Mouse (Mus musculus): ENCODE data around the gene Rgs14. TPM values are rescaled to one million over a fixed set of nuclear protein-coding genes. Genes with fewer than 3 reads are reported as not detected.

Gene Rgs14
- polyA plus RNA-seq, 1 experiment from 2014 or later, result 0.62 TPM

- H3K9me3 ChIP-seq (replicated peaks; ENCODE audit: control insufficient read depth, low read length, poor library complexity, severe bottlenecking), result no peaks in the 10 kb centered on the region
- H3K36me3 ChIP-seq (ENCODE audit: control insufficient read depth, insufficient read depth, low read length), result no peaks in the 10 kb centered on the region
- no peak within 1 kb of the TSS for H3K4me3 ChIP-seq (ENCODE audit: low read depth, low read length)
- H3K27ac ChIP-seq (ENCODE audit: low read length), result no peak within 1 kb of the TSS
- H3K27me3 ChIP-seq (ENCODE audit: control insufficient read depth, insufficient read depth, low read depth, low read length), result no peaks in the 10 kb centered on the region
- no peak within 1 kb of the TSS for H3K9ac ChIP-seq (ENCODE audit: low read depth, low read length)
- no peak within 1 kb of the TSS for H3K4me2 ChIP-seq (ENCODE audit: low read length)
- H3K4me1 ChIP-seq (ENCODE audit: control insufficient read depth, insufficient read depth, low read length), result no peaks in the 10 kb centered on the region
- WGBS, result 80% methylated on average over 1 of the region's 1 CpGs
- ATAC-seq, result no peak
These were observed 28.6 kb downstream of the Rgs14 start, which contains the start of gene Slc34a1 for GRCm38 (mm10) chr13:55398088-55398487. TSS of gene Slc34a1 (plus strand) at chr13:55398187.

GRCm38 (mm10) chr13:55399300-55400038, 29.9 kb downstream of the Rgs14 start:
- Histone ChIP-seq H3K9ac (ENCODE audit: low read depth, low read length) (no peak overlapping the region), H3K4me1 (ENCODE audit: control insufficient read depth, insufficient read depth, low read length) (no peaks in the 10 kb centered on the region), H3K9me3 (replicated peaks; ENCODE audit: control insufficient read depth, low read length, poor library complexity, severe bottlenecking) (no peaks in the 10 kb centered on the region), H3K4me3 (ENCODE audit: low read depth, low read length) (no peak overlapping the region), H3K27ac (ENCODE audit: low read length) (no peak overlapping the region), H3K27me3 (ENCODE audit: control insufficient read depth, insufficient read depth, low read depth, low read length) (no peaks in the 10 kb centered on the region), H3K36me3 (ENCODE audit: control insufficient read depth, insufficient read depth, low read length) (no peaks in the 10 kb centered on the region), H3K4me2 (ENCODE audit: low read length) (no peak overlapping the region)
- WGBS, result 62% methylated on average over 5 of the region's 5 CpGs
- no peak for ATAC-seq

- H3K9me3 ChIP-seq (replicated peaks; ENCODE audit: control insufficient read depth, low read length, poor library complexity, severe bottlenecking), result no peaks in the 10 kb centered on the region
- no peaks in the 10 kb centered on the region for H3K36me3 ChIP-seq (ENCODE audit: control insufficient read depth, insufficient read depth, low read length)
- no peak overlapping the region for H3K4me2 ChIP-seq (ENCODE audit: low read length)
- H3K4me1 ChIP-seq (ENCODE audit: control insufficient read depth, insufficient read depth, low read length), result no peaks in the 10 kb centered on the region
- H3K27ac ChIP-seq (ENCODE audit: low read length), result no peak overlapping the region
- 97% methylated on average over 1 of the region's 1 CpGs for WGBS
- ATAC-seq, result no peak
- no peak overlapping the region for H3K4me3 ChIP-seq (ENCODE audit: low read depth, low read length)
- no peak overlapping the region for H3K9ac ChIP-seq (ENCODE audit: low read depth, low read length)
- no peaks in the 10 kb centered on the region for H3K27me3 ChIP-seq (ENCODE audit: control insufficient read depth, insufficient read depth, low read depth, low read length)
These were observed 30.5 kb downstream of the Rgs14 start for GRCm38 (mm10) chr13:55400039-55400346.

- no peak for ATAC-seq
- WGBS, result 63% methylated on average over 7 of the region's 7 CpGs
- Histone ChIP-seq H3K27me3 (ENCODE audit: control insufficient read depth, insufficient read depth, low read depth, low read length) (no peaks in the 10 kb centered on the region), H3K27ac (ENCODE audit: low read length) (no peak overlapping the region), H3K4me1 (ENCODE audit: control insufficient read depth, insufficient read depth, low read length) (peaks cover 6% of the 10 kb centered on the region; the same call in 1 of the 2 replicates), H3K4me3 (ENCODE audit: low read depth, low read length) (no peak overlapping the region), H3K36me3 (ENCODE audit: control insufficient read depth, insufficient read depth, low read length) (no peaks in the 10 kb centered on the region), H3K4me2 (ENCODE audit: low read length) (no peak overlapping the region), H3K9me3 (replicated peaks; ENCODE audit: control insufficient read depth, low read length, poor library complexity, severe bottlenecking) (no peaks in the 10 kb centered on the region), H3K9ac (ENCODE audit: low read depth, low read length) (no peak overlapping the region)
These were observed 33.7 kb downstream of the Rgs14 start for GRCm38 (mm10) chr13:55403266-55403665.

- Histone ChIP-seq H3K36me3 (ENCODE audit: control insufficient read depth, insufficient read depth, low read length) (no peaks in the 10 kb centered on the region), H3K4me1 (ENCODE audit: control insufficient read depth, insufficient read depth, low read length) (peaks cover 6% of the 10 kb centered on the region; the same call in 1 of the 2 replicates), H3K27me3 (ENCODE audit: control insufficient read depth, insufficient read depth, low read depth, low read length) (no peaks in the 10 kb centered on the region), H3K27ac (ENCODE audit: low read length) (no peak overlapping the region), H3K4me3 (ENCODE audit: low read depth, low read length) (no peak overlapping the region), H3K9me3 (replicated peaks; ENCODE audit: control insufficient read depth, low read length, poor library complexity, severe bottlenecking) (no peaks in the 10 kb centered on the region), H3K4me2 (ENCODE audit: low read length) (no peak overlapping the region), H3K9ac (ENCODE audit: low read depth, low read length) (no peak overlapping the region)
- no peak for ATAC-seq
- WGBS, result 66% methylated on average over 15 of the region's 15 CpGs
These were observed 34.7 kb downstream of the Rgs14 start for GRCm38 (mm10) chr13:55403935-55404852.

GRCm38 (mm10) chr13:55404853-55405782, 35.6 kb downstream of the Rgs14 start:
- no peaks in the 10 kb centered on the region for H3K27me3 ChIP-seq (ENCODE audit: control insufficient read depth, insufficient read depth, low read depth, low read length)
- peaks cover 6% of the 10 kb centered on the region; the same call in 1 of the 2 replicates for H3K4me1 ChIP-seq (ENCODE audit: control insufficient read depth, insufficient read depth, low read length)
- peak; percentile 94 for ATAC-seq
- H3K27ac ChIP-seq (ENCODE audit: low read length), result peak overlapping the region; percentile 78
- H3K9ac ChIP-seq (ENCODE audit: low read depth, low read length), result peak overlapping the region; percentile 49
- H3K36me3 ChIP-seq (ENCODE audit: control insufficient read depth, insufficient read depth, low read length), result no peaks in the 10 kb centered on the region
- WGBS, result 10% methylated on average over 11 of the region's 11 CpGs
- no peaks in the 10 kb centered on the region for H3K9me3 ChIP-seq (replicated peaks; ENCODE audit: control insufficient read depth, low read length, poor library complexity, severe bottlenecking)
- H3K4me3 ChIP-seq (ENCODE audit: low read depth, low read length), result no peak overlapping the region
- peak overlapping the region; percentile 31 for H3K4me2 ChIP-seq (ENCODE audit: low read length)

GRCm38 (mm10) chr13:55405783-55406390, 36.4 kb downstream of the Rgs14 start:
- Histone ChIP-seq H3K36me3 (ENCODE audit: control insufficient read depth, insufficient read depth, low read length) (no peaks in the 10 kb centered on the region), H3K27ac (ENCODE audit: low read length) (peak overlapping the region; percentile 78), H3K4me1 (ENCODE audit: control insufficient read depth, insufficient read depth, low read length) (peaks cover 6% of the 10 kb centered on the region; the same call in 1 of the 2 replicates), H3K9me3 (replicated peaks; ENCODE audit: control insufficient read depth, low read length, poor library complexity, severe bottlenecking) (no peaks in the 10 kb centered on the region), H3K27me3 (ENCODE audit: control insufficient read depth, insufficient read depth, low read depth, low read length) (no peaks in the 10 kb centered on the region), H3K4me3 (ENCODE audit: low read depth, low read length) (no peak overlapping the region), H3K9ac (ENCODE audit: low read depth, low read length) (peak overlapping the region; percentile 49), H3K4me2 (ENCODE audit: low read length) (peak overlapping the region; percentile 31)
- WGBS, result 46% methylated on average over 13 of the region's 13 CpGs
- peak; percentile 53 for ATAC-seq

GRCm38 (mm10) chr13:55407341-55407740, 37.8 kb downstream of the Rgs14 start:
- no peak overlapping the region for H3K4me2 ChIP-seq (ENCODE audit: low read length)
- no peaks in the 10 kb centered on the region for H3K27me3 ChIP-seq (ENCODE audit: control insufficient read depth, insufficient read depth, low read depth, low read length)
- H3K36me3 ChIP-seq (ENCODE audit: control insufficient read depth, insufficient read depth, low read length), result no peaks in the 10 kb centered on the region
- no peaks in the 10 kb centered on the region for H3K9me3 ChIP-seq (replicated peaks; ENCODE audit: control insufficient read depth, low read length, poor library complexity, severe bottlenecking)
- H3K4me1 ChIP-seq (ENCODE audit: control insufficient read depth, insufficient read depth, low read length), result peaks cover 6% of the 10 kb centered on the region; the same call in 1 of the 2 replicates
- ATAC-seq, result no peak
- WGBS, result 87% methylated on average over 4 of the region's 4 CpGs
- H3K27ac ChIP-seq (ENCODE audit: low read length), result no peak overlapping the region
- no peak overlapping the region for H3K4me3 ChIP-seq (ENCODE audit: low read depth, low read length)
- no peak overlapping the region for H3K9ac ChIP-seq (ENCODE audit: low read depth, low read length)
